Mouse (Mus musculus) heart, embryonic 13.5 days (tissue): ENCODE results near the gene Chaf1a. TPM values are rescaled to one million over a fixed set of nuclear protein-coding genes. Genes with fewer than 3 reads are reported as not detected.
"Not testable (repeated sequence)": the region's sequence is repeated elsewhere in the genome, so short reads cannot be mapped to it uniquely, and the experiment has no call there.

Experiments used
- ATAC-seq: fragments of 200-750 bp; cut with Nextera tagmentation; 2 replicates; pipeline ENCODE4 v1.8.0; 2017; ENCODE audit warnings: moderate TSS enrichment; ENCODE audit not compliant: insufficient number of reproducible peaks, low FRiP score, low TSS enrichment; ENCODE audit errors: extremely low read depth
- H3K27ac ChIP-seq: fragments of 300-500 bp; sonication (generic); replicated peaks from 2 replicates; pipeline ENCODE4 v1.5.1; 2015; ENCODE audit warnings: moderate library complexity, mild to moderate bottlenecking, inconsistent platforms
- H3K27me3 ChIP-seq: fragments of 300-500 bp; sonication (generic); replicated peaks from 2 replicates; pipeline ENCODE4 v1.6.1; 2015; ENCODE audit warnings: mild to moderate bottlenecking, inconsistent platforms
- H3K36me3 ChIP-seq: fragments of 300-500 bp; sonication (generic); 2 replicates; pipeline ENCODE4 v1.6.1; 2015; ENCODE audit warnings: mild to moderate bottlenecking, inconsistent platforms
- H3K4me1 ChIP-seq: fragments of 300-500 bp; sonication (generic); 2 replicates; pipeline ENCODE4 v1.6.1; 2015; ENCODE audit warnings: inconsistent platforms
- H3K4me2 ChIP-seq: fragments of 300-500 bp; sonication (generic); 2 replicates; pipeline ENCODE4 v1.6.1; 2015; ENCODE audit warnings: inconsistent platforms, mild to moderate bottlenecking, moderate library complexity
- H3K4me3 ChIP-seq: fragments of 300-500 bp; sonication (generic); 2 replicates; pipeline ENCODE4 v1.5.1; 2015; ENCODE audit warnings: moderate library complexity, mild to moderate bottlenecking, inconsistent platforms
- H3K9ac ChIP-seq: fragments of 300-500 bp; sonication (generic); 2 replicates; pipeline ENCODE4 v1.6.1; 2015; ENCODE audit warnings: inconsistent platforms, mild to moderate bottlenecking, moderate library complexity
- H3K9me3 ChIP-seq: fragments of 300-500 bp; sonication (generic); 2 replicates; pipeline ENCODE4 v1.6.1; 2016; ENCODE audit warnings: inconsistent platforms
- WGBS: fragments of 180-500 bp; shearing (Covaris S2); methylation state at CpG from one replicate; pipeline ENCODE4 v1.1.7; 2015; ENCODE audit warnings: mixed read lengths; 5-methylcytosine and 5-hydroxymethylcytosine counted together
- polyA plus RNA-seq: library from polyadenylated mRNA; unstranded; fragments of >200 nt; fragmentation: Nextera tagmentation; extraction: Ambion mirVana; gene quantifications from 2 replicates; pipeline ENCODE4 v1.2.1, GENCODE M21; 2015

The Chaf1a gene
- polyA plus RNA-seq, 1 experiment from 2014 or later: 14.1 TPM

DNA sequence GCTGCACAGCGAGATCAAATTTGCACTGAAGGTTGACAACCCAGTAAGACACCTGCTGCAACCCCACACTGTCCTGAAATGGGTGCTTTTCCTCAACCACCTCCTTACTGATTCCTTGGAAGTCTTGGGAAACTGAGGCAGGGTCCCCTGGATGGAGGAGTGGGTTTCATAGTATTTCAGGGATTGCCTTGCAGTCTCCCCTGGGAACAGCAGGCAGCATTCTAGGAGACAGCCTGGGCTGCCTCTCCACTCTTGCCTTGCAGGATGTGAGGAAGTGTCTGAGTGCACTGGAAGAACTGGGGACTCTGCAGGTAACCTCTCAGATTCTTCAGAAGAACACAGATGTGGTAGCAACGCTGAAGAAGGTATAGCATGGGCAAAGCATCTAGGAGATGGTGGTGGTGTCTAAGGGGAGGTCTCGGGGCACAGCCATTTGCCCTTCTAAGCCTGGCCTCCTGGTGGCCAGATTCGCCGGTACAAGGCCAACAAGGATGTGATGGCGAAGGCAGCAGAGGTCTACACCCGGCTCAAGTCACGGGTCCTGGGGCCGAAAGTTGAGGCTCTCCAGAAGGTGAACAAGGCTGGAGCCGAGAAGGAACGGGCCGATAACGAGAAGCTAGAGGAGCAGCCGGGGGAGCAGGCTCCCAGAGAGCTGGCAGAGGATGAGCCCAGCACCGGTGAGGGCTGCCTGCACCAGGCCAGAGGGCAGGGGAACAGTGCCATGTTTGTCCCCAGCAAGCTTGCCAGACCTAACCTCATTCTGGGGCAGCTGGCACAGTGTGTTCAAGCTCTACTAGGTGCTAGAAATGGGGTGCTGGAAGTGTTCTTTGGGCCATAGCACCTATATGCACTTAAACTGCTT, 58.7 kb downstream of the Chaf1a start:
- Histone ChIP-seq H3K9ac (no peak overlapping the region), H3K4me1 (no peaks in the 10 kb centered on the region), H3K36me3 (peaks cover 98% of the 10 kb centered on the region), H3K4me3 (no peak overlapping the region), H3K27ac (no peak overlapping the region), H3K27me3 (no peaks in the 10 kb centered on the region), H3K9me3 (no peaks in the 10 kb centered on the region), H3K4me2 (no peak overlapping the region)
- ATAC-seq: no peak
- whole genome bisulfite sequencing: 83% methylated on average over 15 of the region's 15 CpGs

DNA sequence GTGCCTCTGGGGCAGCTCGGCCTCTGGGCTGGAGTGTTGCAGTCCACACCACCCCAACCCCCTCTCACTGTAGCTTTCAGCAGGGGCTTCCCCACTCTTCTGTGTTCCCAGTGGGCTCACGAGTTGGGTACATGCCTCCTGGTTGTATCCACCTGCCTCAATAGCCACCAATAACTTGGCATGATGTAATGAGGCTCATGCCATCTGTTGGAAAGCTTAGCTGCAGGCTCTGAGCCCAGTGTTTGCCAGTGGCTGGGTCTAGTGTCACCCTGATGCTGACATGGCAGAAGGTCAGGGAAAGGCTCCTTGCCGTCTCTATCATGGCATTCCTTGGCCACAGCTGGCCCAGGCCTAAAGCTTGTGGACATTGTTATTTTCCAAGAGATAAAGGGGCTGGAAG, 60.6 kb downstream of the Chaf1a start:
- Histone ChIP-seq H3K27ac (no peak overlapping the region), H3K27me3 (no peaks in the 10 kb centered on the region), H3K4me3 (no peak overlapping the region), H3K4me1 (no peaks in the 10 kb centered on the region), H3K9ac (no peak overlapping the region), H3K4me2 (no peak overlapping the region), H3K9me3 (no peaks in the 10 kb centered on the region), H3K36me3 (peaks cover 83% of the 10 kb centered on the region)
- WGBS: 86% methylated on average over 3 of the region's 3 CpGs
- no peak for ATAC-seq

- no peak overlapping the region for H3K4me2 ChIP-seq
- H3K27ac ChIP-seq: no peak overlapping the region
- no peak for ATAC-seq
- peaks cover 70% of the 10 kb centered on the region for H3K36me3 ChIP-seq
- no peaks in the 10 kb centered on the region for H3K27me3 ChIP-seq
- H3K4me3 ChIP-seq: no peak overlapping the region
- no peak overlapping the region for H3K9ac ChIP-seq
- H3K4me1 ChIP-seq: no peaks in the 10 kb centered on the region
- WGBS: 90% methylated on average over 5 of the region's 5 CpGs
- H3K9me3 ChIP-seq: no peaks in the 10 kb centered on the region
These were observed 61.9 kb downstream of the Chaf1a start for GRCm38 (mm10) chr17:56102158-56102557.

- H3K27me3 ChIP-seq: no peaks in the 10 kb centered on the region
- no peak overlapping the region for H3K27ac ChIP-seq
- H3K36me3 ChIP-seq: peaks cover 64% of the 10 kb centered on the region
- H3K9me3 ChIP-seq: no peaks in the 10 kb centered on the region
- H3K4me2 ChIP-seq: no peak overlapping the region
- no peak for ATAC-seq
- no peak overlapping the region for H3K9ac ChIP-seq
- 95% methylated on average over 9 of the region's 9 CpGs for WGBS
- no peaks in the 10 kb centered on the region for H3K4me1 ChIP-seq
- no peak overlapping the region for H3K4me3 ChIP-seq
These were observed 62.7 kb downstream of the Chaf1a start for GRCm38 (mm10) chr17:56102927-56103326.

GRCm38 (mm10) chr17:56103465-56104285, 63.4 kb downstream of the Chaf1a start:
- 90% methylated on average over 8 of the region's 8 CpGs for WGBS
- Histone ChIP-seq H3K9me3 (no peaks in the 10 kb centered on the region), H3K36me3 (peaks cover 57% of the 10 kb centered on the region), H3K4me3 (no peak overlapping the region), H3K27me3 (no peaks in the 10 kb centered on the region), H3K4me2 (no peak overlapping the region), H3K27ac (no peak overlapping the region), H3K9ac (no peak overlapping the region), H3K4me1 (peaks cover 1% of the 10 kb centered on the region)
- no peak for ATAC-seq

DNA sequence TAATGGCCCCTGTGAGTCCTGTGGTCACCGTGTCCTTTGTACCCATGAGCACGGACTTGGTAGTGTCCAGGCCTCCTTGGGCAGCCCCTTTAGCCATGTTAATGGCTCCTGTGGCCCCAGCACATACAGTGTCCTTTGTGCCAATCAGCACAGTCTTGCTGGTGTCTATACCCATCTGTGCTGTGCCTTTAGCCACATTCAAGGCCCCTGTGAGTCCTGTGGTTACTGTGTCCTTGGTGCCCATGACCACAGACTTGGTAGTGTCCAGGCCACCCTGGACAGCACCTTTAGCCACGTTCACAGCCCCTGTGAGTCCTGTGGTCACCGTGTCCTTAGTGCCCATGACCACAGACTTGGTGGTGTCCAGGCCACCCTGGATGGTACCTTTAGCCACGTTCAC, 64.6 kb downstream of the Chaf1a start:
- WGBS: 83% methylated on average over 2 of the region's 5 CpGs
- H3K27ac ChIP-seq, H3K27me3 ChIP-seq, H3K4me2 ChIP-seq, H3K9me3 ChIP-seq, H3K4me3 ChIP-seq, ATAC-seq, H3K9ac ChIP-seq: not testable (repeated sequence)
- peaks cover 45% of the 10 kb centered on the region for H3K36me3 ChIP-seq
- H3K4me1 ChIP-seq: peaks cover 12% of the 10 kb centered on the region

DNA sequence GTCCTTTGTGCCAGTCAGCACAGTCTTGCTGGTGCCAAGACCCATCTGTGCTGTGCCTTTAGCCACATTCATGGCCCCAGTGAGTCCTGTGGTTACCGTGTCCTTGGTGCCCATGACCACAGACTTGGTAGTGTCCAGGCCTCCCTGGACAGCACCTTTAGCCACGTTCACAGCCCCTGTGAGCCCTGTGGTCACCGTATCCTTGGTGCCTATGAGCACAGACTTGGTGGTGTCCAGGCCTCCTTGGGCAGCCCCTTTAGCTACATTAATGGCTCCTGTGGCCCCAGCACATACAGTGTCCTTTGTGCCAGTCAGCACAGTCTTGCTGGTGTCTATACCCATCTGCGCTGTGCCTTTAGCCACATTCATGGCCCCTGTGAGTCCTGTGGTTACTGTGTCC, 66.2 kb downstream of the Chaf1a start:
- not testable (repeated sequence) for H3K9ac ChIP-seq, H3K4me3 ChIP-seq, H3K27me3 ChIP-seq, H3K9me3 ChIP-seq, H3K4me2 ChIP-seq, ATAC-seq, H3K27ac ChIP-seq
- Histone ChIP-seq H3K36me3 (peaks cover 32% of the 10 kb centered on the region), H3K4me1 (peaks cover 12% of the 10 kb centered on the region)
- WGBS: 98% methylated on average over 4 of the region's 4 CpGs

DNA sequence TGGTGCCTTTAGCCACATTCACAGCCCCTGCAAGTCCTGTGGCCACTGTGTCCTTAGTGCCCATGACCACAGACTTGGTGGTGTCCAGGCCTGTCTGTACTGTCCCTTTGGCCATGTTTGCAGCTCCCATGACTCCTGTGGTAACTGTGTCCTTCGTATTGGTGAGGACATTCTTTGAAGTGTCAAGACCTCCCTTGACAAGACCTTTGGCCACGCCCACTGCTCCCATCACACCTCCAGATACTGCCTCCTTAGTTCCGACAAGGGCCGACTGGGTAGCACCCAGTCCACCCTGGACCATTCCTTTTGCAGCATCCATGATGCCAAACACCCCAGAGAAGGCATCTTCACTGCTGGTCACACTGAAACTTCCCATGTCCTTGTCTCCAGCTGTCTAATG, 66.7 kb downstream of the Chaf1a start:
- 55% methylated on average over 4 of the region's 4 CpGs for WGBS

DNA sequence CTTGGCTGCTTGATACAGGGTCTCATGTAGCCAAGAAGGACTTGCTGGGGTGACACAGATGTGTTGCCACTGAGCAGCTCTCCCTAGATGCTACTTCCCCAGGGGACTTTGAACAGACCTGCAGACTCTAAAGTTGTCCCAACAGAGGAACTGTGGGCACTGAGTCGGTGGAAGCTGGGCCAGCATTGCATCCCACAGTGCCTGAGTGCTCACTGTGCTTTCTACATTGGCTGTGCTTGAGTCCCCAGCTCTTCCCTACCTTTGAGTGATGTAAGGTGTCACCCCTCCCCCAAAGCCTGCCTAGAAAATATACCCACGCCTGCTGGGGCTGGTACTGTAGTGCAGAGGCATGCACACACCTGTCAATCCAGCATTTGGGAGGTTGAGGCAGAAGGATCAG, 67.5 kb downstream of the Chaf1a start:
- Histone ChIP-seq H3K27me3 (no peaks in the 10 kb centered on the region), H3K36me3 (peaks cover 19% of the 10 kb centered on the region), H3K9me3 (no peaks in the 10 kb centered on the region), H3K9ac (no peak overlapping the region), H3K4me3 (no peak overlapping the region), H3K4me2 (no peak overlapping the region), H3K4me1 (peaks cover 12% of the 10 kb centered on the region), H3K27ac (no peak overlapping the region)
- 59% methylated on average over 2 of the region's 2 CpGs for WGBS
- no peak for ATAC-seq

More for the DNA sequence above, 66.7 kb downstream of the Chaf1a start:
- H3K27me3 ChIP-seq: no peaks in the 10 kb centered on the region
- H3K36me3 ChIP-seq: peaks cover 27% of the 10 kb centered on the region
- no peaks in the 10 kb centered on the region for H3K9me3 ChIP-seq
- H3K27ac ChIP-seq: no peak overlapping the region
- no peak overlapping the region for H3K4me2 ChIP-seq
- ATAC-seq: no peak
- H3K4me3 ChIP-seq: no peak overlapping the region
- peaks cover 12% of the 10 kb centered on the region for H3K4me1 ChIP-seq
- H3K9ac ChIP-seq: no peak overlapping the region

- H3K4me3 ChIP-seq: no peak overlapping the region
- H3K9ac ChIP-seq: no peak overlapping the region
- peaks cover 12% of the 10 kb centered on the region for H3K4me1 ChIP-seq
- peaks cover 12% of the 10 kb centered on the region for H3K36me3 ChIP-seq
- H3K27ac ChIP-seq: no peak overlapping the region
- ATAC-seq: no peak
- 70% methylated on average over 6 of the region's 6 CpGs for WGBS
- H3K27me3 ChIP-seq: no peaks in the 10 kb centered on the region
- no peak overlapping the region for H3K4me2 ChIP-seq
- no peaks in the 10 kb centered on the region for H3K9me3 ChIP-seq
These were observed 68.2 kb downstream of the Chaf1a start for GRCm38 (mm10) chr17:56108334-56109044.
